Mouse (Mus musculus): ENCODE measurements around the gene Mkrn1. TPM values are rescaled to one million over a fixed set of nuclear protein-coding genes. Genes with fewer than 3 reads are reported as not detected.
"Not testable (repeated sequence)": the region's sequence is repeated elsewhere in the genome, so short reads cannot be mapped to it uniquely, and the experiment has no call there.

Mkrn1 gene
- polyA plus RNA-seq, 1 experiment from 2014 or later = 283 TPM

DNA sequence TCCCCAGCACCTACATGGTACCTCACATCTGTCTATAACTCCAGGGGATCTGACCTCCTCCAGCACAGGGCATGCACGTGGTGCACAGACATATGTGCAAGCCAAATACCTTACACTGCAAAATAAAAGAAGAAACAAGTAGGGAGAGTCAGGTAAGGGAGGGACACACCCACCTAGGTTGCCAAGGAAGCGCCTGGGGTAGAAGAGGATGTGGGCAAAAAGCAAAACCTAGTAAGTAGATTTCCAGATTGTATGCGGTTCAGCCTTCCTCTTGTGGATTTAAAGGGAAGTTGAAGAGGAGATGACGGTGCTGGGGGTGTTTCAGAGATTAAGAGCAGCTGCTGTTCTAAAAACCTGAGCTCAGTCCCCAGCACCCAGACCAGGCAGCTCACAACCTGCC is 41.0 kb downstream of the Mkrn1 start:
- peaks cover 29% of the 10 kb centered on the region for H3K27me3 ChIP-seq (ENCODE audit: control insufficient read depth, insufficient read depth, low read depth, low read length)
- no peak overlapping the region for H3K4me3 ChIP-seq (ENCODE audit: low read depth, low read length)

DNA sequence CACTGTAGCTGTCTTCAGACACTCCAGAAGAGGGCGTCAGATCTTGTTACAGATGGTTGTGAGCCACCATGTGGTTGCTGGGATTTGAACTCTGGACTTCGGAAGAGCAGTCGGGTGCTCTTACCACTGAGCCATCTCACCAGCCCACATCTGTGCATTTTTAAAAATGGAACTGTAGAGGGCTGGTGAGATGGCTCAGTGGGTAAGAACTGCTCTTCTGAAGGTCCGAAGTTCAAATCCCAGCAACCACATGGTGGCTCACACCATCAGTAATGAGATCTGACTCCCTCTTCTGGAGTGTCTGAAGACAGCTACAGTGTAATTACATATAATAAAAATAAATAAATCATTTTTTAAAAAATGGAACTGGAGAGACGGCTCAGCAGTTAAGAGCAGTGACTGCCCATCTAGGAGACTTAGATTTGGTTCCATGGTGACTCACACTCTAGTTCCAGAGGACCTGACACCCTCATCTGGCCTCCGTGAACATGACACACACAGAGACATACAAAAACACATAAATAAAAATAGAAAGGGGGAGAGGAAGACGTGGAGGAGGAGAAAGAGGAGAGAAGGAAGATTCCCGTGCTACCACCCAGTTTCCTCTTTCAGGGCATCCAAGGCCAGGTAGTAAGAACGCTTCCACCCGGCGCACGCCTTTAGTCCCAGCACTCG is 42.0 kb downstream of the Mkrn1 start:
- H3K9ac ChIP-seq (ENCODE audit: low read depth, low read length); H3K4me3 ChIP-seq (ENCODE audit: low read depth, low read length); H3K4me2 ChIP-seq (ENCODE audit: low read depth, low read length); H3K4me1 ChIP-seq (ENCODE audit: control insufficient read depth, low read depth, low read length); H3K9me3 ChIP-seq (replicated peaks; ENCODE audit: control insufficient read depth, low read length); ATAC-seq (ENCODE audit: low read depth); H3K27ac ChIP-seq (ENCODE audit: low read length); H3K36me3 ChIP-seq (ENCODE audit: control insufficient read depth, insufficient read depth): not testable (repeated sequence)
- WGBS (ENCODE audit: insufficient replicate concordance) = 57% methylated on average over 13 of the region's 13 CpGs
- H3K27me3 ChIP-seq (ENCODE audit: control insufficient read depth, insufficient read depth, low read depth, low read length) = peaks cover 26% of the 10 kb centered on the region

More for the DNA sequence above, 41.0 kb downstream of the Mkrn1 start:
- H3K9me3 ChIP-seq (replicated peaks; ENCODE audit: control insufficient read depth, low read length) = no peaks in the 10 kb centered on the region
- H3K4me1 ChIP-seq (ENCODE audit: control insufficient read depth, low read depth, low read length) = peaks cover 7% of the 10 kb centered on the region
- 10% methylated on average over 4 of the region's 4 CpGs for WGBS (ENCODE audit: insufficient replicate concordance)
- no peak overlapping the region for H3K27ac ChIP-seq (ENCODE audit: low read length)
- H3K9ac ChIP-seq (ENCODE audit: low read depth, low read length) = no peak overlapping the region
- no peak for ATAC-seq (ENCODE audit: low read depth)
- no peaks in the 10 kb centered on the region for H3K36me3 ChIP-seq (ENCODE audit: control insufficient read depth, insufficient read depth)
- H3K4me2 ChIP-seq (ENCODE audit: low read depth, low read length) = no peak overlapping the region

DNA sequence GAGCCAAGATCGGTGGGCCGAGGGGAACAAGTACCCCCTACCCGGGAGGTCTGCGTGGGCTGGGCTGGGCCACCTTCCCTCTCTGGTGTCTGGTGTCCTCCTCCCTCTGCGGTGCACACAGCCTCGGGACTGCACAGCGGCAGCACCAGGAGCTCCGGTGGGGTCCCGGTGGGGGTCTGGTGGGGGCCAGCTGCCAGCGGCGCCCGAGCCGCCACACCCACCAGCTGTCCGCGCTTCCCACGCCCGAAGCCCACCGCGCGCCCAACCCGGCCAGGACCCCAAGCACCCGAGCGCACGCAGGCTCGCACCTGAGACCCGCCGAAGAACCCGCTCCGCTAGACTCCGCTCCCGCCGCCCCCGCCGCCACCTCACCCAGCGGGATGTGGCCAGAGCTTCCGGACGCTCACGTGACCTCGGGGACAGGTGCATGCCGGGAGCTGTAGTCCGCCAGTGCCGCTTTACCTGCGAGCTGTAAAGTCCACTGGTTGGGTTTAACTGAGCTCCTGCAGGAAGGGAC is 42.9 kb downstream of the Mkrn1 start, which contains the start of gene Slc37a3:
TSS of gene Slc37a3 (minus strand) at position 365 of the 517 bp plus-strand sequence.
- under 1% methylated on average over 43 of the region's 43 CpGs for WGBS (ENCODE audit: insufficient replicate concordance)
- peak; percentile 89 for ATAC-seq (ENCODE audit: low read depth)
- H3K4me2 ChIP-seq (ENCODE audit: low read depth, low read length) = peak within 1 kb of the TSS; percentile 91
- H3K9me3 ChIP-seq (replicated peaks; ENCODE audit: control insufficient read depth, low read length) = no peaks in the 10 kb centered on the region
- peaks cover 13% of the 10 kb centered on the region for H3K4me1 ChIP-seq (ENCODE audit: control insufficient read depth, low read depth, low read length)
- H3K27me3 ChIP-seq (ENCODE audit: control insufficient read depth, insufficient read depth, low read depth, low read length) = peaks cover 22% of the 10 kb centered on the region
- H3K36me3 ChIP-seq (ENCODE audit: control insufficient read depth, insufficient read depth) = no peaks in the 10 kb centered on the region
- H3K27ac ChIP-seq (ENCODE audit: low read length) = no peak within 1 kb of the TSS
- H3K9ac ChIP-seq (ENCODE audit: low read depth, low read length) = peak within 1 kb of the TSS; percentile 85
- H3K4me3 ChIP-seq (ENCODE audit: low read depth, low read length) = peak within 1 kb of the TSS; percentile 80

DNA sequence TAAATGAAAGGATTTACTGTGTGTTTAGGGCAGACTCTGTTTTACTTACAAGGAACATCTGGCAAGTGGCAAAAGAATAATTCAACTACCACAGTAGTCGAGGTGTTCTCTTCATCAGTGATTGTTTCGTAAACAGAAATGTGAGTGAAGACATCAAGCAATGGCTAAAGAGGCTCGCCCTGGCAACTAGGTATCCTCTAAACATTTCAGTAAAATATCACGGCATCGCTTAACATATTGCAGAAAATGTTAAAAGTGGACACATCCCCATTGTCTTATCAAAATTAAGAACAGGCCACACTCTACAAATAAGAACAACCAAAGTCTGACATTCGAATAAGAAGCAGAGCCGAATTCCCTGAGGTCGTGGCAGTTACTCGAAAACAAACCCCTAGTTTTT is 43.5 kb downstream of the Mkrn1 start:
- WGBS (ENCODE audit: insufficient replicate concordance) = 23% methylated on average over 9 of the region's 9 CpGs
- ATAC-seq (ENCODE audit: low read depth) = no peak
- H3K27me3 ChIP-seq (ENCODE audit: control insufficient read depth, insufficient read depth, low read depth, low read length) = peaks cover 19% of the 10 kb centered on the region

DNA sequence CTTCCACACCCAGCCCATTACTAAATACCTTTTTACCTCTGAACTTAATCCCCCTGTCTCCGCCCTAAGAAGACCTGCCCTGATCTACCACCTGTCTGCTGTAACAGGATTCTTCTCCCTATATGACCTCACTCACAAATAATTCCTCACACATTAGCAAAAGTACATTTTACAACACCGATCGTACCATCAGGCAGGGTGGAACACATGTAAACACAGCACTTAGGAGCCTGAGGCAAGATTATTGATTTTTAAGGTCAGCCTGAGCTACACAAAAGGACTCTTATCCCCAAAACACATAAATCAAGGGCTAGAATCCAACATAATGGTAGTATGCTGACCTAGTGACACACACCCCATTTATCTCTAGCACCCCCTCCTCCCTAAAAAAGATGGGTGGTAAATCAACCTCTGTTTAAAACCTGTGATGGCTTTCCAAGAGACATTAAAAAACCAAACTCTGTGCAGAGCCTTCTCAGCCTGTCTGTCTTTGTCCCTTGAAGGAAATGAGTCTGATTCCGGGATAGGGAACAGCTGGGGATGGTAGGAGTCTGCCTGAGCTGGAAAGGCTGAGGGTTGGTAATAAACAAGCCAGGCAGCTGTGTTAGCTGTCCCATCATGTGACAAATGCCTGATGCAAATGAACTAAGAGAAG is 46.8 kb downstream of the Mkrn1 start:
- peak; percentile 4; the same call in 1 of the 2 replicates for ATAC-seq (ENCODE audit: low read depth)
- H3K27ac ChIP-seq (ENCODE audit: low read length) = no peak overlapping the region
- 48% methylated on average over 4 of the region's 4 CpGs for WGBS (ENCODE audit: insufficient replicate concordance)

More for the DNA sequence above, 43.5 kb downstream of the Mkrn1 start:
- peak overlapping the region; percentile 91 for H3K4me2 ChIP-seq (ENCODE audit: low read depth, low read length)
- peak overlapping the region; percentile 80 for H3K4me3 ChIP-seq (ENCODE audit: low read depth, low read length)
- no peak overlapping the region for H3K27ac ChIP-seq (ENCODE audit: low read length)
- peaks cover 13% of the 10 kb centered on the region for H3K4me1 ChIP-seq (ENCODE audit: control insufficient read depth, low read depth, low read length)
- H3K9me3 ChIP-seq (replicated peaks; ENCODE audit: control insufficient read depth, low read length) = no peaks in the 10 kb centered on the region
- H3K36me3 ChIP-seq (ENCODE audit: control insufficient read depth, insufficient read depth) = no peaks in the 10 kb centered on the region
- peak overlapping the region; percentile 85 for H3K9ac ChIP-seq (ENCODE audit: low read depth, low read length)

GRCm38 (mm10) chr6:39372727-39373126 is 47.5 kb downstream of the Mkrn1 start:
- no peaks in the 10 kb centered on the region for H3K36me3 ChIP-seq (ENCODE audit: control insufficient read depth, insufficient read depth)
- peaks cover 13% of the 10 kb centered on the region for H3K4me1 ChIP-seq (ENCODE audit: control insufficient read depth, low read depth, low read length)
- whole genome bisulfite sequencing (ENCODE audit: insufficient replicate concordance) = 8% methylated on average over 7 of the region's 7 CpGs
- H3K27me3 ChIP-seq (ENCODE audit: control insufficient read depth, insufficient read depth, low read depth, low read length) = no peaks in the 10 kb centered on the region; the same call in none of the 2 replicates
- ATAC-seq (ENCODE audit: low read depth) = no peak
- no peak overlapping the region for H3K4me2 ChIP-seq (ENCODE audit: low read depth, low read length)
- H3K27ac ChIP-seq (ENCODE audit: low read length) = no peak overlapping the region
- H3K9ac ChIP-seq (ENCODE audit: low read depth, low read length) = no peak overlapping the region
- no peak overlapping the region for H3K4me3 ChIP-seq (ENCODE audit: low read depth, low read length)
- no peaks in the 10 kb centered on the region for H3K9me3 ChIP-seq (replicated peaks; ENCODE audit: control insufficient read depth, low read length)

More for the DNA sequence above, 46.8 kb downstream of the Mkrn1 start:
- no peak overlapping the region for H3K4me2 ChIP-seq (ENCODE audit: low read depth, low read length)
- peaks cover 13% of the 10 kb centered on the region for H3K4me1 ChIP-seq (ENCODE audit: control insufficient read depth, low read depth, low read length)
- H3K27me3 ChIP-seq (ENCODE audit: control insufficient read depth, insufficient read depth, low read depth, low read length) = no peaks in the 10 kb centered on the region; the same call in none of the 2 replicates
- no peak overlapping the region for H3K9ac ChIP-seq (ENCODE audit: low read depth, low read length)
- no peak overlapping the region for H3K4me3 ChIP-seq (ENCODE audit: low read depth, low read length)
- H3K36me3 ChIP-seq (ENCODE audit: control insufficient read depth, insufficient read depth) = no peaks in the 10 kb centered on the region
- H3K9me3 ChIP-seq (replicated peaks; ENCODE audit: control insufficient read depth, low read length) = no peaks in the 10 kb centered on the region

GRCm38 (mm10) chr6:39372042-39372441 is 48.2 kb downstream of the Mkrn1 start:
- Histone ChIP-seq H3K27ac (ENCODE audit: low read length) (no peak overlapping the region), H3K4me1 (ENCODE audit: control insufficient read depth, low read depth, low read length) (peaks cover 9% of the 10 kb centered on the region), H3K9me3 (replicated peaks; ENCODE audit: control insufficient read depth, low read length) (no peaks in the 10 kb centered on the region), H3K27me3 (ENCODE audit: control insufficient read depth, insufficient read depth, low read depth, low read length) (no peaks in the 10 kb centered on the region; the same call in none of the 2 replicates), H3K4me3 (ENCODE audit: low read depth, low read length) (no peak overlapping the region), H3K36me3 (ENCODE audit: control insufficient read depth, insufficient read depth) (no peaks in the 10 kb centered on the region), H3K9ac (ENCODE audit: low read depth, low read length) (no peak overlapping the region), H3K4me2 (ENCODE audit: low read depth, low read length) (no peak overlapping the region)
- no peak for ATAC-seq (ENCODE audit: low read depth)

DNA sequence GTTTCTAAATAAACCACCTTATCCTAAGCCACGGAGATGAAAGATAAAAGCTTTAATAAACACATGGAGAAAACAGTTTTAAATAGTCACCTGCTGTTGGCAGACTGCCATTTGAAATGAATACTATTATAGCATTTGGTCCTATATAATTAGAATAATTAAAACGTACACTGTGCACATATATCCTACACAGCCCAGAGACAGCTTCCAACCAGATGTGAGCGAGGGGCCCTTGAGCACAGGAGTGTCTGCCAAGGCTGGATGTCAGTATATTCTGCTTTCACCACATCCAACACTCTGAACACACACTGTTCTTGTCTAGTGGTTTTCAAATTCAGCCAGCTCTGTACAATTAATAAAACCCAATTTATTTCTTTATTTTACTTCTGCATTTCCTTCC is 50.6 kb downstream of the Mkrn1 start:
- no peak overlapping the region for H3K4me3 ChIP-seq (ENCODE audit: low read depth, low read length)
- no peak for ATAC-seq (ENCODE audit: low read depth)
- no peak overlapping the region for H3K27ac ChIP-seq (ENCODE audit: low read length)
- H3K9me3 ChIP-seq (replicated peaks; ENCODE audit: control insufficient read depth, low read length) = no peaks in the 10 kb centered on the region
- no peaks in the 10 kb centered on the region for H3K27me3 ChIP-seq (ENCODE audit: control insufficient read depth, insufficient read depth, low read depth, low read length)
- H3K4me1 ChIP-seq (ENCODE audit: control insufficient read depth, low read depth, low read length) = peaks cover 6% of the 10 kb centered on the region
- H3K36me3 ChIP-seq (ENCODE audit: control insufficient read depth, insufficient read depth) = no peaks in the 10 kb centered on the region
- WGBS (ENCODE audit: insufficient replicate concordance) = 69% methylated on average over 3 of the region's 3 CpGs
- H3K4me2 ChIP-seq (ENCODE audit: low read depth, low read length) = no peak overlapping the region
- no peak overlapping the region for H3K9ac ChIP-seq (ENCODE audit: low read depth, low read length)

DNA sequence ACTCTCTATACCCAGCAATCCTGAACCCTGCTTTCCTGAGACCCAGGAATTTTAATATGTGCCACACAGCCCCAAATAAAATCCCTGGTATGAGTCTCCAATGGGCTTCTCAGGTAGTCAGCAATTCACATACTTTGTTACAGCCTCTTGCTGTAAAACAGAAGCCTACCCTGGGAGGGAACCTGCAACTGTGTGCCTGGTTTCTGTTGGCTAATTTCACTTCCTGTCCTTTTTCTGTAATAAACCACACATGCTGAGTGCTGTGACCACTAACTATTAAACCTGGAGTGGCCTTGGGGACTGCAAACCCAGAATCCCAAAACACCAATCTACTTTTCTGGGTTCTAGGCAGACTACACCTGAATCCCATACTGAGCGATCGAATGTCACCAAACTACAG is 57.6 kb downstream of the Mkrn1 start:
- no peaks in the 10 kb centered on the region for H3K27me3 ChIP-seq (ENCODE audit: control insufficient read depth, insufficient read depth, low read depth, low read length)
- H3K36me3 ChIP-seq (ENCODE audit: control insufficient read depth, insufficient read depth) = no peaks in the 10 kb centered on the region
- H3K4me3 ChIP-seq (ENCODE audit: low read depth, low read length) = no peak overlapping the region
- WGBS (ENCODE audit: insufficient replicate concordance) = 81% methylated on average over 2 of the region's 2 CpGs
- H3K9ac ChIP-seq (ENCODE audit: low read depth, low read length) = no peak overlapping the region
- H3K4me1 ChIP-seq (ENCODE audit: control insufficient read depth, low read depth, low read length) = no peaks in the 10 kb centered on the region
- ATAC-seq (ENCODE audit: low read depth) = no peak
- no peaks in the 10 kb centered on the region for H3K9me3 ChIP-seq (replicated peaks; ENCODE audit: control insufficient read depth, low read length)
- no peak overlapping the region for H3K4me2 ChIP-seq (ENCODE audit: low read depth, low read length)
- no peak overlapping the region for H3K27ac ChIP-seq (ENCODE audit: low read length)

All from liver, embryonic 16.5 days (tissue).